Mouse (Mus musculus): ENCODE measurements at regions not wholly inside any gene's neighbourhood (a gene's known extent, or its start where the extent isn't known, plus 50 kb on each side); places are given as distances from the start of the nearest gene placed in this dataset.

DNA sequence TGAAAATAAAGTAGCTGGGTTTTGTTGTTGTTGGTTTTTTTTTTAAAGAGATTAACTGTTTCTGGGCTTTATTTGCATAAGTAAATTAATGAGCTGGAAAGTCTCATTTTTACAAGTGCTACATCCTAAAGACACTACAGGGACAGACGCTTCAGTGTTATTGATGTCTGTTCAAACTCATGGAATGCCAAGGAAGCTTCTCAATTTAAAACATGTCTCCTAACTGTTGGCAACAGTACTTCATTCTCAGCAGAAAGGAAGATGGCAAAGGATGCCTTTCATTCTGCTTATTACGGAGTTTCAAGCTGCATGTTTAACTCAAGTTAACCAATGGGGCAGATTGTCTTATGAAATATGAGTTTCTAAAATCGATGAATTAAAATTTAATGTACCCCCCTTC lies 187.3 kb downstream of the Fam84a start:
- no peak overlapping the region for H3K4me3 ChIP-seq
- no peak for ATAC-seq (ENCODE audit: low FRiP score, low read depth)
- no peaks in the 10 kb centered on the region for H3K4me1 ChIP-seq
- H3K27me3 ChIP-seq: no peaks in the 10 kb centered on the region
- no peak overlapping the region for H3K9ac ChIP-seq (replicated peaks)
- H3K9me3 ChIP-seq: no peaks in the 10 kb centered on the region
- 86% methylated on average over 3 of the region's 3 CpGs for WGBS
- H3K4me2 ChIP-seq (replicated peaks): no peak overlapping the region
- H3K27ac ChIP-seq (replicated peaks): no peak overlapping the region
- no peaks in the 10 kb centered on the region for H3K36me3 ChIP-seq

DNA sequence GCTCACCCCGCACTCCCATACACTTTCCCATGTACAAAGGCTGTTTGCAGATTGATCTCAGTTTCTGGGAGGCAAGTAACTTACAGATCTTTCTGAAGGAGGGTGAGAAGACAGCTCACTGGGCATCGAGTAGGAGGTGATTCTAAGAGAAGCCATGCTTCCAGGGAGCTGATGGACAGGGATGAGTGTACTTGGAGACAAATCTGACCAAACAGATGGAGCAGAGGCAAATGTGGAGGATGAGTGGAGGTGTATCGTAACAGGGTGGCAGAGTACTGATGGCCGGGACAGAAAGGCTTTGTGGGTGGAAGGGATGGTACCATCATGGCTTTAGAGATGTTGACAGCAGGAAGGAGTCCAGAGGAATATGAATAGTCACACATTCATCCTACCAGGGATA lies 212.4 kb downstream of the Fam84a start:
- Histone ChIP-seq H3K4me1 (no peaks in the 10 kb centered on the region), H3K4me3 (no peak overlapping the region), H3K9ac (replicated peaks) (no peak overlapping the region), H3K27me3 (no peaks in the 10 kb centered on the region), H3K9me3 (no peaks in the 10 kb centered on the region), H3K36me3 (no peaks in the 10 kb centered on the region), H3K4me2 (replicated peaks) (no peak overlapping the region), H3K27ac (replicated peaks) (no peak overlapping the region)
- WGBS: 89% methylated on average over 4 of the region's 4 CpGs
- ATAC-seq (ENCODE audit: low FRiP score, low read depth): no peak

DNA sequence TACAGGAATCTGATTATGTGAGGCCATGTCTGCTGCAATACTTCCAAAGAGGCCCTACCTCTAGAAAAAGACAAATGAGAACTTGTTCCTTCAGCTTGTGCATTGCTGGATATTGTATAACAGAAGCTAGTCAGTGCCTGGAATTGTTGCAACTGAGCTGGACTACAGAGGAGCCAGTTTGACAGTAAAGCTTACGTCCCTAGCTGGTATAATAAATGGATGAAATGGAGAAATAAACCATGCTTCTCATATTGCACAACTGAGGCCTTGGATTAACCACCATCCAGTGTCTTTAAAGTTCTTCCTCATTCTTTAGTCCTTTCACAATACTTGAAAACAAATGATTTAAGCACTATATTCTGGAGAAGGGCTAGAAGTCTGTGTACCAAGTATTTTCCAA lies 230.8 kb downstream of the Fam84a start:
- Histone ChIP-seq H3K27me3 (no peaks in the 10 kb centered on the region), H3K36me3 (no peaks in the 10 kb centered on the region), H3K4me1 (no peaks in the 10 kb centered on the region), H3K9me3 (no peaks in the 10 kb centered on the region), H3K9ac (replicated peaks) (no peak overlapping the region), H3K4me2 (replicated peaks) (no peak overlapping the region), H3K4me3 (no peak overlapping the region), H3K27ac (replicated peaks) (no peak overlapping the region)
- ATAC-seq (ENCODE audit: low FRiP score, low read depth): no peak
- 93% methylated on average over 1 of the region's 1 CpGs for WGBS

DNA sequence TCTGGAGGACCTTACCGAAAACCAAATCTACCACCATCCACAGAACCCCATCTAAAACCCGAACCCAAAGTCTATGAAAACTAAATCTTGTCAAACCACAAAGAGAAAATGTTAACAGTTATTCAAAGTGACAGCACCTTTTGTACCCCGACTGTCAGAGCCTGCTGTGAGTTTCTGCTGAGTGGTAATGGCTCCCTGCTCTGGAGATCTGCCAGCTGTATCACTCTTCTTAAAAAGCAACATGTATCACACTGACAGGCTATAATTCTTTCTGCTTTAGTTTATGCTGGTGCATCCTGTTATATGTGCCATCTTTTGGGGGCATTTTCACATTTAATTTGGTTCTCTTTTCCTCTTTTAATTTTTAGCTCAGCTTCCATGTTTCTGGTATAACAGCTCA lies 268.5 kb downstream of the Fam84a start:
- Histone ChIP-seq H3K27ac (replicated peaks) (no peak overlapping the region), H3K36me3 (no peaks in the 10 kb centered on the region), H3K4me2 (replicated peaks) (no peak overlapping the region), H3K9me3 (no peaks in the 10 kb centered on the region), H3K4me3 (no peak overlapping the region), H3K4me1 (no peaks in the 10 kb centered on the region), H3K9ac (replicated peaks) (no peak overlapping the region), H3K27me3 (no peaks in the 10 kb centered on the region)
- no peak for ATAC-seq (ENCODE audit: low FRiP score, low read depth)
- WGBS: 55% methylated on average over 3 of the region's 3 CpGs

DNA sequence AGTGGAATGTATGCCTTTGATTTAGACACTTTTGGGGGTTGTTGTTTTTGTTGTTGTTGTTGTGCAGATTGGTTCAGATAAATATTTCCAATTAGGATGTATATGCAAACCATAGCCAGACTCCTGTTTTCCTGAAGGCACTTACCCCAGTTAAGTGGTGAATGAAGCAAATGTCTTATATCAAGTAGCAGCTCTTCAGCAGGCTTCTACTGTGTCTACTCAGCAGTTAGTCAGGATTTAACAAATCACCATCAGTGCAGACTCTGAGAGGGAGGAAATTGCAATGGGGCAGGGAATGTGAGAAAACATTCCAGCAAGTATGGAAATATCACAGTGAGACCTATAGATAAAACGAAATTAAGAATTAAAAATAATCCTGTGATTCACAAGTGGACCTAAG lies 282.7 kb downstream of the Fam84a start:
- Histone ChIP-seq H3K9me3 (no peaks in the 10 kb centered on the region), H3K4me1 (no peaks in the 10 kb centered on the region), H3K27me3 (no peaks in the 10 kb centered on the region), H3K4me3 (no peak overlapping the region), H3K4me2 (replicated peaks) (no peak overlapping the region), H3K36me3 (no peaks in the 10 kb centered on the region), H3K27ac (replicated peaks) (no peak overlapping the region), H3K9ac (replicated peaks) (no peak overlapping the region)
- 62% methylated on average over 1 of the region's 1 CpGs for WGBS
- ATAC-seq (ENCODE audit: low FRiP score, low read depth): no peak

DNA sequence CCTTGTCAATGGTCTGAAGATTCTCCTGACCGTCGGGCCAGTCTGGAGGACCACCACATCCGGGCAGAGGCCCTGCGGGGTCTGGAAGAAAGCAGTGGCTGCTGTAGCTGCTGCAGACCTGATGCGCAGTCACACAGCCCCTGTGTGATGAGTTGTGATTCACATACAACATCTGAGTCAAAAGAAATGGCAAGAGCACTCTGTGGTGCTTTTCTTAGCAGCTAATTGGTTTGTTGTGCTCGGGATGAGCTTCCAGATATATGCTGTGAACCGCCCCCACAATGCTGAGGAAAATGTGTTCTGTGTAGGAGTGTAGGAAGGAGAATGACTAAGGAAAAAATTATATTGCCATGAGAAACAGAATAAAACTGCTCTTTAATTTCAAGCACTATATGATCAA lies 290.6 kb downstream of the Fam84a start:
- no peak overlapping the region for H3K4me2 ChIP-seq (replicated peaks)
- H3K27ac ChIP-seq (replicated peaks): no peak overlapping the region
- ATAC-seq (ENCODE audit: low FRiP score, low read depth): no peak
- no peak overlapping the region for H3K4me3 ChIP-seq
- no peaks in the 10 kb centered on the region for H3K36me3 ChIP-seq
- WGBS: 84% methylated on average over 7 of the region's 7 CpGs
- no peaks in the 10 kb centered on the region for H3K9me3 ChIP-seq
- H3K9ac ChIP-seq (replicated peaks): no peak overlapping the region
- H3K4me1 ChIP-seq: no peaks in the 10 kb centered on the region
- no peaks in the 10 kb centered on the region for H3K27me3 ChIP-seq

DNA sequence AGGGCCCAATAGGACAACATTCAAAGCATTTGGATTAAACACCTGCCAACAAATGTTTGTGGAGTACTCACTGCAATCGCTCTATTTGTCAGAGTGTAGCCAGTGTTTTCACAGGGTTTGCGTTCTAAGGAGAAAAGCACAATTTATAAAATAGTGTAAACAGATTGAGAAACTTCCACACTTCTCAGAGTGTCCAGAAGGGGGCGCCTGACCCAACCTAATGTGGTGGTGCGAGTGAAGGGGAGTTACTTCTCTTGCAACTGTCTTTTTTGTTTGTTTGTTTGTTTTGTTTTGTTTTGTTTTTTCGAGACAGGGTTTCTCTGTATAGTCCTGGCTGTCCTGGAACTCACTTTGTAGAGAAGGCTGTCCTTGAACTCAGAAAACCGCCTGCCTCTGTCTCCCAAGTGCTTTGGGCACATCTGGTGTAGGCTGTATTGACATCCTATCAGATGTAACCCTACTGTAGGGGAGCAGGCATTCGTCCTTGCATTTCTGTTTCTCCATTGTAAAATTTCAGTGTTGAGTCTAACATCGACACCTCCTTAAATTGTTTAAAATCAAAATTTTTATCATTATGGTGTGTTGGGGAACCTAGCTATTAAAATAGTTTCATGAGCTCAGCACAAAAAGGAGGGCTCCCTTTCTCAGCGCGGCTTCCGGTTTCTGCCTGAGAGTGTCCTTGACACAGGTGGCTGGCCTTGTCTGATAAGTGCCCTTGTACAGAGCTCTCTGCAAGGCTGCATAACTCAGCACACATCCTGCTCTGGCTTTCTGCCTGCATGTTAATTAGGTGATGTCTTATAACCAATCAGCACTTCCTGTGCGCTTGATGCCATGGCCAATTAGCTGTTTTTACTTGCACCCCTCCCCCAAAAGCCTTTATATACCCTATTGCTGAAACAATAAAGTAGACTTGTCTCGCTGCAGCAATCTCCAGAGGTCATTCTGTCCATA lies 307.0 kb downstream of the Fam84a start:
- H3K4me3 ChIP-seq: no peak overlapping the region
- ATAC-seq (ENCODE audit: low FRiP score, low read depth): peak; percentile 73
- no peaks in the 10 kb centered on the region for H3K36me3 ChIP-seq
- 0 out of 2 replicates have a peak, but pooled peaks cover 5% of the 10 kb centered on the region for H3K9me3 ChIP-seq
- no peak overlapping the region for H3K27ac ChIP-seq (replicated peaks)
- no peak overlapping the region for H3K4me2 ChIP-seq (replicated peaks)
- WGBS: 60% methylated on average over 13 of the region's 13 CpGs
- H3K4me1 ChIP-seq: peaks cover 4% of the 10 kb centered on the region; the same call in 1 of the 2 replicates
- no peak overlapping the region for H3K9ac ChIP-seq (replicated peaks)
- no peaks in the 10 kb centered on the region for H3K27me3 ChIP-seq

DNA sequence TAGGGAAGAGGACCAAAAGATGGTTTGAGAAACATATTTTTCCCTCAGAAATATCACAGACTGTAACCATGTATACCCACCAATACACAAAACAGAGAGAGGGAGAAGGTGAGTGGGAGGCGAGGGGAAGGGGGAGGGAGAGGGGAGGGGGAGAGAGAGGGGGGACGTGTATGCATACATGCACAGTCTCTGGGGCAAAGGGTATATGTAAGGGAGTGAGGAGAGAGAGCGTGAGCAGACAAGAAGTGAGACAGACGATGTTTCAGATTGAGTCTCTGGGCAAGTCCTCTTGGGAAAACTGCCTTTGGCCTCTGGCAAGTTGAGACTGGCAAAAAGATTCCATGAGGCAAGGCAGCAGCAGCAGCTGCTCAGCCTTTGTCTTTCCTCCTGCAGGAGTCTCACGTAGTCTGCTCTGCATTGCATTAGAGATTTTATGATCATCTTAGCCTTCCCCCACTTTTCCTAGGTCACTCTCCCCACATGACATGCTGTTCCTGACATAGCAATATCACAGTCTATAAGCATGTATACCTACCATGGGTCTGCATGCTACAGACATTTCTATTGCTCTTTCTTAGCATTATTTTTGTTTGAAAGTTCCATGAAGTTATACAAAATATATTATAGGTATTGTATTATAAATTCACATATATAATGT lies 308.3 kb downstream of the Fam84a start:
- ATAC-seq (ENCODE audit: low FRiP score, low read depth): no peak
- 67% methylated on average over 5 of the region's 5 CpGs for WGBS
- Histone ChIP-seq H3K27me3 (no peaks in the 10 kb centered on the region), H3K4me1 (peaks cover 4% of the 10 kb centered on the region; the same call in 1 of the 2 replicates), H3K4me3 (no peak overlapping the region), H3K36me3 (no peaks in the 10 kb centered on the region), H3K4me2 (replicated peaks) (no peak overlapping the region), H3K9ac (replicated peaks) (no peak overlapping the region), H3K27ac (replicated peaks) (no peak overlapping the region), H3K9me3 (0 out of 2 replicates have a peak, but pooled peaks cover 5% of the 10 kb centered on the region)

DNA sequence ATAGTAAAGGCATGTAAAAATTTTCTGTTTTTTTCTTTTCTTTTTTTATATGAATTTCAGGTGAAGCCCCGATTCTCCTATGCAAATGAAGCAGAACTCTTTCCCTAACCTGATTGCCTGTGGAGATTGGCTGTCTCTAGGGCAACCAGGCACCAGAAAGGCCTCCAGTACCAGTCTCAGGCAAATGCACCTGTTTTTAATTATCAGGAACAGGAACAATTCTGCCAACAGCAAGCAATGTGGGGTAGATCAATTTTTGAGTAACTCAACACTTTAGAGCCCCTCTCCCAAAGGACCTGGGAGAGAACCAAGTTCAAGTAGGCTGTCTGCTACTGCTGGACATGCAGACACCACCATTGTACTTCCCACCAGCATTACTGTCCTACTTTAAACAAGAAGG lies 310.6 kb downstream of the Fam84a start:
- Histone ChIP-seq H3K36me3 (no peaks in the 10 kb centered on the region), H3K9me3 (no peaks in the 10 kb centered on the region), H3K4me2 (replicated peaks) (no peak overlapping the region), H3K27me3 (no peaks in the 10 kb centered on the region), H3K9ac (replicated peaks) (no peak overlapping the region), H3K4me3 (no peak overlapping the region), H3K4me1 (peaks cover 4% of the 10 kb centered on the region; the same call in 1 of the 2 replicates), H3K27ac (replicated peaks) (no peak overlapping the region)
- ATAC-seq (ENCODE audit: low FRiP score, low read depth): no peak
- 83% methylated on average over 1 of the region's 1 CpGs for WGBS

DNA sequence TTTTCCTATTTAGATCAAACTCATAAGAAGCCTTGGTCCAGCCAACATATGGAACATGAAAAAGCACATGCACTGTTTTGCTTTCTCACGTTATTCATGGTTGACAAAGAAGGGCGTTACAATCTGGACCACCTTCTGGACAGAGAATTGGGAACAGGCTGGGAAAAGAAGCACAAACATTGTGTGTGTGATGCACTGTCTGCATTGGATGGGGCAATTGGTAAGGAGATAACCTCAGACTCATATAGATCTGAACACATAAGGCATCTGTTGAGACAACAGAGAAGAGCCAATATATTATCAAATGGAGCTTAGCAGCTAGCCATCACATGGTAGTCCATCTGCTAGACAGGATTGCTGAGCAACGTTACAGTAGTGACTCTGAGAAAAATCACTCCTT lies 317.1 kb downstream of the Fam84a start:
- no peak overlapping the region for H3K4me2 ChIP-seq (replicated peaks)
- H3K4me1 ChIP-seq: no peaks in the 10 kb centered on the region
- H3K4me3 ChIP-seq: no peak overlapping the region
- no peaks in the 10 kb centered on the region for H3K9me3 ChIP-seq
- H3K36me3 ChIP-seq: no peaks in the 10 kb centered on the region
- no peak overlapping the region for H3K9ac ChIP-seq (replicated peaks)
- no peak overlapping the region for H3K27ac ChIP-seq (replicated peaks)
- 89% methylated on average over 3 of the region's 3 CpGs for WGBS
- H3K27me3 ChIP-seq: no peaks in the 10 kb centered on the region
- ATAC-seq (ENCODE audit: low FRiP score, low read depth): no peak

DNA sequence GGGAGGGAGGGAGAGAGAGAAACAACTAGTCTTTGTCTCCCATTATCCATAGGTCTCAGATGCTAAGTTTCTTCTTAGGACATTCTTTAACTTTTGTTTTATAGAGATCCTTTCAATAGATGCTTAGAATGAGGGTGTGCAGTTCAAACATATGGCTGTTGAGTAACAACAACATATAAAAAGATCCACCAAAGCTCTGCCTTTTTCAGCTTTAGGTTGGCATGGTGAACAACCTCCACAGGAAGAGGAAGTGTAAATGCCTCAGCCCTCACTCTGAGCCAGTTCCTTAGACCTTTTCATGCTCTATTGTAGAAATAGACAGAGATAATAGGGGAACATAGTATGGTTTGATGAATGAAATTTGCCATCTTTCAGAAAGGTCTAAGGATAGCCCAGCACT lies 326.0 kb downstream of the Fam84a start:
- H3K36me3 ChIP-seq: no peaks in the 10 kb centered on the region
- H3K4me1 ChIP-seq: no peaks in the 10 kb centered on the region
- H3K27ac ChIP-seq (replicated peaks): no peak overlapping the region
- no peak overlapping the region for H3K4me2 ChIP-seq (replicated peaks)
- H3K9me3 ChIP-seq: no peaks in the 10 kb centered on the region
- no peaks in the 10 kb centered on the region for H3K27me3 ChIP-seq
- no peak overlapping the region for H3K9ac ChIP-seq (replicated peaks)
- ATAC-seq (ENCODE audit: low FRiP score, low read depth): no peak
- no peak overlapping the region for H3K4me3 ChIP-seq

DNA sequence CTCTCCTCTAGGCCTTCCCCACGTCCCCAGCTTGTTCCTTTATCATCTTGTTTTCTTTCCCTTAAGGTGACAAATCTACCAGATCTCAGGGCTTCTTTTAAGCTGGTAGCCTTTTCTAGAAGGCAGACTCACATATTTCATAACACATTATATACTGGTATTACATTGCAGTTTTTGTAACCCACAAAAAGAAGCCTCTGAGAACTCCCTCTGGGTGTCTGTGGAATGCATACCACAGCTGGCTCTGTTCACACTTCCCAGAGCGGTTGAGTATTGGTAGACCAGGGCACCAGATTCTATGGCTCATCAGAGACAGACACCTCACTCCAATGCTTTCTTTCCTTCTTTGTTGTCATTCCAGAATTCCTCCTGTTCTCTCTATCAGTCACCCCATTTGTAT lies 336.4 kb downstream of the Fam84a start:
- WGBS: 74% methylated on average over 2 of the region's 2 CpGs
- no peaks in the 10 kb centered on the region for H3K9me3 ChIP-seq
- H3K27me3 ChIP-seq: no peaks in the 10 kb centered on the region
- H3K27ac ChIP-seq (replicated peaks): no peak overlapping the region
- H3K4me1 ChIP-seq: no peaks in the 10 kb centered on the region
- no peak overlapping the region for H3K9ac ChIP-seq (replicated peaks)
- no peak overlapping the region for H3K4me2 ChIP-seq (replicated peaks)
- H3K36me3 ChIP-seq: no peaks in the 10 kb centered on the region
- no peak for ATAC-seq (ENCODE audit: low FRiP score, low read depth)
- no peak overlapping the region for H3K4me3 ChIP-seq

Measured in midbrain, embryonic 12.5 days (tissue).